Mouse (Mus musculus): ENCODE results near the gene Tpk1. TPM values are rescaled to one million over a fixed set of nuclear protein-coding genes. Genes with fewer than 3 reads are reported as not detected.

Tpk1 gene
- total and polyA plus RNA-seq, 3 experiments: 3.5 to 12.6 TPM; not detected in 1

GRCm38 (mm10) chr6:43619258-43619657, 46.8 kb downstream of the Tpk1 start:
- Histone ChIP-seq H3K27ac (ENCODE audit: control insufficient read depth, low read depth, low read length) (no peak overlapping the region), H3K79me2 (ENCODE audit: control insufficient read depth, insufficient read depth, low read length, poor library complexity) (no peaks in the 10 kb centered on the region), H3K9me3 (replicated peaks; ENCODE audit: insufficient read depth, low read length) (no peaks in the 10 kb centered on the region), H3K27me3 (ENCODE audit: control insufficient read depth in 1 of 2, insufficient read depth in 2 of 2, low read length in 2 of 2) (no peaks in the 10 kb centered on the region), H3K9ac (ENCODE audit: control insufficient read depth, low read depth, low read length, poor library complexity, severe bottlenecking) (peak overlapping the region; percentile 22; the same call in 1 of the 2 replicates), H3K36me3 (ENCODE audit: control insufficient read depth in 1 of 2, insufficient read depth in 2 of 2, low read length in 2 of 2) (peaks cover 0 to 7% of the 10 kb centered on the region in 2 experiments; a peak in 2 of 4 replicates), H3K4me1 (ENCODE audit: control insufficient read depth in 1 of 2, insufficient read depth in 2 of 2, low read length in 2 of 2) (peaks cover 0 to 5% of the 10 kb centered on the region in 2 experiments; a peak in 3 of 4 replicates), H3K4me3 (ENCODE audit: control insufficient read depth in 1 of 2, insufficient read depth in 1 of 2, low read depth in 2 of 2, low read length in 2 of 2) (no peak overlapping the region; a peak in 1 of 4 replicates)
- TF ChIP-seq CTCF (IDR thresholded peaks at IDR 0.05 in 2 of 3, conservative IDR thresholded peaks at IDR 0.05 in 1 of 3; ENCODE audit: control insufficient read depth in 1 of 3, insufficient read depth in 1 of 3, low read depth in 2 of 3, low read length in 3 of 3, poor library complexity in 1 of 3, severe bottlenecking in 1 of 3): no peak
- no peak for TF ChIP-seq KAT2A (conservative IDR thresholded peaks at IDR 0.05; ENCODE audit: low read depth, low read length)
- no peak for TF ChIP-seq ELF1 (IDR thresholded peaks at IDR 0.05; ENCODE audit: low read depth, low read length)
- no peak for TF ChIP-seq MAX (IDR thresholded peaks at IDR 0.05; ENCODE audit: low read length)
- TF ChIP-seq TAL1 (IDR thresholded peaks at IDR 0.05; ENCODE audit: low read length): no peak
- no peak for TF ChIP-seq BHLHE40 (IDR thresholded peaks at IDR 0.05; ENCODE audit: borderline replicate concordance, low read depth, low read length)
- no peak for TF ChIP-seq SIN3A (IDR thresholded peaks at IDR 0.05; ENCODE audit: low read length)
- no peak for TF ChIP-seq MYC (IDR thresholded peaks at IDR 0.05; ENCODE audit: low read depth, low read length)
- no peak for TF ChIP-seq ETS1 (IDR thresholded peaks at IDR 0.05; ENCODE audit: low read depth, low read length)
- TF ChIP-seq POLR2AphosphoS2 (IDR thresholded peaks at IDR 0.05; ENCODE audit: low read length): no peak
- no peak for TF ChIP-seq POLR2AphosphoS5 (IDR thresholded peaks at IDR 0.05; ENCODE audit: borderline replicate concordance, low read depth, low read length)
- TF ChIP-seq MEF2A (IDR thresholded peaks at IDR 0.05; ENCODE audit: extremely low read depth, insufficient replicate concordance, low read depth, low read length, poor library complexity, severe bottlenecking): no peak
- TF ChIP-seq USF1 (IDR thresholded peaks at IDR 0.05; ENCODE audit: low read depth, low read length): no peak
- DNase-seq (ENCODE audit: low read depth, low spot score): peak; percentile 77

GRCm38 (mm10) chr6:43611770-43612169, 54.3 kb downstream of the Tpk1 start:
- Histone ChIP-seq H3K27ac (ENCODE audit: control insufficient read depth, low read depth, low read length) (no peak overlapping the region), H3K4me1 (ENCODE audit: control insufficient read depth in 1 of 2, insufficient read depth in 2 of 2, low read length in 2 of 2) (peaks cover 0 to 11% of the 10 kb centered on the region in 2 experiments; a peak in 2 of 4 replicates), H3K9me3 (replicated peaks; ENCODE audit: insufficient read depth, low read length) (no peaks in the 10 kb centered on the region), H3K79me2 (ENCODE audit: control insufficient read depth, insufficient read depth, low read length, poor library complexity) (no peaks in the 10 kb centered on the region), H3K9ac (ENCODE audit: control insufficient read depth, low read depth, low read length, poor library complexity, severe bottlenecking) (no peak overlapping the region), H3K27me3 (ENCODE audit: control insufficient read depth in 1 of 2, insufficient read depth in 2 of 2, low read length in 2 of 2) (no peaks in the 10 kb centered on the region), H3K4me3 (ENCODE audit: control insufficient read depth in 1 of 2, insufficient read depth in 1 of 2, low read depth in 2 of 2, low read length in 2 of 2) (no peak overlapping the region), H3K36me3 (ENCODE audit: control insufficient read depth in 1 of 2, insufficient read depth in 2 of 2, low read length in 2 of 2) (peaks cover 0 to 18% of the 10 kb centered on the region in 2 experiments; a peak in 2 of 4 replicates)
- TF ChIP-seq BHLHE40 (IDR thresholded peaks at IDR 0.05; ENCODE audit: borderline replicate concordance, low read depth, low read length) (no peak), NRF1 (IDR thresholded peaks at IDR 0.05; ENCODE audit: insufficient read depth, low read depth, low read length, poor library complexity, severe bottlenecking) (no peak), NELFE (IDR thresholded peaks at IDR 0.05; ENCODE audit: low read depth, low read length) (no peak), ZNF384 (IDR thresholded peaks at IDR 0.05; ENCODE audit: low read depth, low read length) (no peak), KAT2A (conservative IDR thresholded peaks at IDR 0.05; ENCODE audit: low read depth, low read length) (no peak), TAL1 (IDR thresholded peaks at IDR 0.05; ENCODE audit: low read length) (no peak), MYC (IDR thresholded peaks at IDR 0.05; ENCODE audit: low read depth, low read length) (no peak), MEF2A (IDR thresholded peaks at IDR 0.05; ENCODE audit: extremely low read depth, insufficient replicate concordance, low read depth, low read length, poor library complexity, severe bottlenecking) (no peak), ELF1 (IDR thresholded peaks at IDR 0.05; ENCODE audit: low read depth, low read length) (no peak), RAD21 (IDR thresholded peaks at IDR 0.05; ENCODE audit: low read depth, low read length) (no peak), ETS1 (IDR thresholded peaks at IDR 0.05; ENCODE audit: low read depth, low read length) (no peak), CTCF (IDR thresholded peaks at IDR 0.05 in 2 of 3, conservative IDR thresholded peaks at IDR 0.05 in 1 of 3; ENCODE audit: control insufficient read depth in 1 of 3, insufficient read depth in 1 of 3, low read depth in 2 of 3, low read length in 3 of 3, poor library complexity in 1 of 3, severe bottlenecking in 1 of 3) (no peak), SIN3A (IDR thresholded peaks at IDR 0.05; ENCODE audit: low read length) (no peak), USF2 (IDR thresholded peaks at IDR 0.05; ENCODE audit: borderline replicate concordance in 1 of 2, insufficient read depth in 1 of 2, low read depth in 1 of 2, low read length in 2 of 2) (no peak), CHD1 (IDR thresholded peaks at IDR 0.05; ENCODE audit: low read depth, low read length) (no peak), USF1 (IDR thresholded peaks at IDR 0.05; ENCODE audit: low read depth, low read length) (no peak), ZC3H11A (IDR thresholded peaks at IDR 0.05; ENCODE audit: low read depth, low read length) (no peak), GABPA (IDR thresholded peaks at IDR 0.05; ENCODE audit: low read depth, low read length) (no peak), MXI1 (IDR thresholded peaks at IDR 0.05; ENCODE audit: low read depth, low read length) (no peak), RCOR1 (IDR thresholded peaks at IDR 0.05; ENCODE audit: low read depth, low read length) (no peak)
- DNase-seq (ENCODE audit: low read depth, low spot score): no peak
